12 mouse cellular contexts compared by ENCODE assay signal in genomic region chr6:94596761-94597485, GRCm38 (mm10).
DNase-seq lines count a peak whose midpoint lies in the region; ATAC-seq and TF ChIP-seq lines count a peak whose summit lies in the region.
"Had no signal": no experiment of that assay in that cellular context is flagged by ENCODE, and none has a peak within 500 bp of the region (broad histone marks: within the 10 kb centered on the region; RNA-seq: fewer than 3 reads in every experiment).

No protein-coding gene starts in this region.

- H3K36me3 ChIP-seq in forebrain, embryonic 11.5 days (ENCODE audit: control insufficient read depth, insufficient read depth, low read length) = no peaks in the 10 kb centered on the region; the same call in 1 of the 2 replicates
- H3K36me3 ChIP-seq in forebrain, embryonic 12.5 days (replicated peaks) = peaks cover 17% of the 10 kb centered on the region
- no peaks in the 10 kb centered on the region for H3K36me3 ChIP-seq in liver, adult 2 months (ENCODE audit: control insufficient read depth, insufficient read depth, low read length)
- no peaks in the 10 kb centered on the region for H3K36me3 ChIP-seq in liver, embryonic 12.5 days
- H3K36me3 ChIP-seq: lung, embryonic 15.5 days had no signal

- no peaks in the 10 kb centered on the region for H3K27me3 ChIP-seq in forebrain, embryonic 11.5 days (ENCODE audit: control insufficient read depth, insufficient read depth, low read length)
- H3K27me3 ChIP-seq in forebrain, embryonic 12.5 days = no peaks in the 10 kb centered on the region
- H3K27me3 ChIP-seq in liver, adult 2 months (ENCODE audit: control insufficient read depth, insufficient read depth, low read length) = no peaks in the 10 kb centered on the region
- H3K27me3 ChIP-seq in liver, embryonic 12.5 days (replicated peaks) = no peaks in the 10 kb centered on the region
- H3K27me3 ChIP-seq: lung, embryonic 15.5 days had no signal

- DNase-seq in forebrain, embryonic 11.5 days (ENCODE audit: low spot score) = peak; percentile 63
- DNase-seq in liver, adult 2 months (ENCODE audit: extremely low read depth, low read depth, low spot score) = no peak
- peak; percentile 33 for DNase-seq in brain, embryonic 14.5 days (ENCODE audit: low read depth)
- DNase-seq in lung, postnatal 14 days = peak; percentile 37
- DNase-seq in right cerebral cortex, postnatal 10 days (ENCODE audit: low spot score in 2 of 2) = no peak
- no peak for DNase-seq in layer of hippocampus, postnatal 10 days (ENCODE audit: low spot score in 2 of 2)
- DNase-seq: cerebellum, adult 2 months; spleen, adult 18-20 months had no signal

- no peak overlapping the region for H3K27ac ChIP-seq in forebrain, embryonic 11.5 days (ENCODE audit: low read depth, low read length)
- no peak overlapping the region for H3K27ac ChIP-seq in forebrain, embryonic 12.5 days
- no peak overlapping the region for H3K27ac ChIP-seq in liver, adult 2 months (replicated peaks; ENCODE audit: insufficient read depth, low read depth, low read length)
- H3K27ac ChIP-seq in liver, embryonic 12.5 days = no peak overlapping the region
- H3K27ac ChIP-seq: lung, embryonic 15.5 days had no signal

- no peak for ATAC-seq in forebrain, embryonic 11.5 days (replicated peaks; ENCODE audit: low FRiP score)
- ATAC-seq in forebrain, embryonic 12.5 days (ENCODE audit: low FRiP score) = no peak
- ATAC-seq in liver, embryonic 12.5 days = no peak
- ATAC-seq: inflammation-experienced regulatory T-cells, adult 6 months had no signal

- H3K79me2 ChIP-seq in liver, adult 2 months (ENCODE audit: control insufficient read depth, insufficient read depth, low read length) = no peaks in the 10 kb centered on the region

- H3K9ac ChIP-seq in forebrain, embryonic 11.5 days (ENCODE audit: low read length) = no peak overlapping the region
- H3K9ac ChIP-seq in forebrain, embryonic 12.5 days = no peak overlapping the region
- no peak overlapping the region for H3K9ac ChIP-seq in liver, adult 2 months (ENCODE audit: low read depth, low read length)
- H3K9ac ChIP-seq in liver, embryonic 12.5 days = no peak overlapping the region
- H3K9ac ChIP-seq: lung, embryonic 15.5 days had no signal

- no peaks in the 10 kb centered on the region; the same call in 1 of the 2 replicates for H3K4me1 ChIP-seq in forebrain, embryonic 11.5 days (replicated peaks; ENCODE audit: control insufficient read depth, insufficient read depth, low read length)
- H3K4me1 ChIP-seq in forebrain, embryonic 12.5 days = peaks cover 22% of the 10 kb centered on the region
- peaks cover 12% of the 10 kb centered on the region; the same call in 1 of the 2 replicates for H3K4me1 ChIP-seq in liver, adult 2 months (ENCODE audit: control insufficient read depth, insufficient read depth, low read length)
- H3K4me1 ChIP-seq in liver, embryonic 12.5 days = no peaks in the 10 kb centered on the region

- H3K4me3 ChIP-seq in forebrain, embryonic 11.5 days (ENCODE audit: low read depth, low read length) = no peak overlapping the region
- H3K4me3 ChIP-seq in forebrain, embryonic 12.5 days (replicated peaks) = no peak overlapping the region
- H3K4me3 ChIP-seq in liver, adult 2 months (ENCODE audit: insufficient read depth, low read depth, low read length) = no peak overlapping the region
- H3K4me3 ChIP-seq in liver, embryonic 12.5 days = no peak overlapping the region
- H3K4me3 ChIP-seq: lung, embryonic 15.5 days had no signal

- TF ChIP-seq CTCF in liver, adult 2 months (IDR thresholded peaks at IDR 0.05; ENCODE audit: low read depth, low read length) = 0 out of 2 replicates have a peak, but pooled peaks have one; percentile 11
- TF ChIP-seq CTCF in brain, embryonic 14.5 days (IDR thresholded peaks at IDR 0.05; ENCODE audit: borderline replicate concordance, extremely low read depth, insufficient read depth, insufficient read length) = peak; percentile 29; the same call in 1 of the 2 replicates

- TF ChIP-seq POLR2A in liver, adult 2 months (IDR thresholded peaks at IDR 0.05; ENCODE audit: extremely low read depth, insufficient read depth, low read length) = no peak
- TF ChIP-seq POLR2A in brain, embryonic 14.5 days (IDR thresholded peaks at IDR 0.05; ENCODE audit: borderline replicate concordance, extremely low read depth, insufficient read depth, insufficient read length, poor library complexity, severe bottlenecking) = no peak

- 66% methylated on average over 10 of the region's 10 CpGs for WGBS in forebrain, embryonic 11.5 days
- 64% methylated on average over 10 of the region's 10 CpGs for WGBS in forebrain, embryonic 12.5 days
- WGBS in liver, adult 2 months = 77% methylated on average over 10 of the region's 10 CpGs
- 63% methylated on average over 10 of the region's 10 CpGs for WGBS in liver, embryonic 12.5 days (ENCODE audit: insufficient replicate concordance)

- H3K4me2 ChIP-seq in forebrain, embryonic 11.5 days (ENCODE audit: low read depth, low read length, severe bottlenecking) = no peak overlapping the region
- H3K4me2 ChIP-seq in forebrain, embryonic 12.5 days = no peak overlapping the region
- H3K4me2 ChIP-seq in liver, embryonic 12.5 days = no peak overlapping the region
- H3K4me2 ChIP-seq: lung, embryonic 15.5 days had no signal

- H3K9me3 ChIP-seq in forebrain, embryonic 11.5 days (ENCODE audit: control insufficient read depth, low read length) = no peaks in the 10 kb centered on the region
- H3K9me3 ChIP-seq in forebrain, embryonic 12.5 days = no peaks in the 10 kb centered on the region
- H3K9me3 ChIP-seq in liver, embryonic 12.5 days (replicated peaks) = no peaks in the 10 kb centered on the region
- H3K9me3 ChIP-seq: lung, embryonic 15.5 days had no signal

Comparison
In these comparisons a context has a peak if more than half of its experiments do, and no peak if none do; other contexts are left out.
1. DNase-seq: peak in forebrain, embryonic 11.5 days (single experiment), brain, embryonic 14.5 days (single experiment) and lung, postnatal 14 days (single experiment); none in liver, adult 2 months (single experiment), right cerebral cortex, postnatal 10 days (0 of 2) and layer of hippocampus, postnatal 10 days (0 of 2).